Mouse (Mus musculus) forebrain, embryonic 13.5 days (tissue): ENCODE measurements around the gene Tinf2. TPM values are rescaled to one million over a fixed set of nuclear protein-coding genes. Genes with fewer than 3 reads are reported as not detected.

ENCODE experiments used
- ATAC-seq: fragments of 200-750 bp; cut with Nextera tagmentation; 2 replicates; pipeline ENCODE4 v1.8.0; 2017
- H3K27ac ChIP-seq: fragments of 300-500 bp; sonication (generic); 2 replicates; pipeline ENCODE4 v1.5.1; 2015; ENCODE audit warnings: inconsistent platforms, mild to moderate bottlenecking, moderate library complexity
- H3K27me3 ChIP-seq: fragments of 300-500 bp; sonication (generic); 2 replicates; pipeline ENCODE4 v1.6.1; 2015; ENCODE audit warnings: mild to moderate bottlenecking, inconsistent platforms
- H3K36me3 ChIP-seq: fragments of 300-500 bp; sonication (generic); 2 replicates; pipeline ENCODE4 v1.6.1; 2015; ENCODE audit warnings: mild to moderate bottlenecking, inconsistent platforms; ENCODE audit not compliant: poor library complexity, severe bottlenecking
- H3K4me1 ChIP-seq: fragments of 300-500 bp; sonication (generic); 2 replicates; pipeline ENCODE4 v1.6.1; 2015; ENCODE audit warnings: inconsistent platforms
- H3K4me2 ChIP-seq: fragments of 300-500 bp; sonication (generic); 2 replicates; pipeline ENCODE4 v1.6.1; 2015; ENCODE audit warnings: inconsistent platforms, mild to moderate bottlenecking, moderate library complexity
- H3K4me3 ChIP-seq: fragments of 300-500 bp; sonication (generic); 2 replicates; pipeline ENCODE4 v1.5.1; 2015; ENCODE audit warnings: mild to moderate bottlenecking, inconsistent platforms
- H3K9ac ChIP-seq: fragments of 300-500 bp; sonication (generic); 2 replicates; pipeline ENCODE4 v1.6.1; 2015; ENCODE audit warnings: mild to moderate bottlenecking, inconsistent platforms
- H3K9me3 ChIP-seq: fragments of 300-500 bp; sonication (generic); replicated peaks from 2 replicates; pipeline ENCODE4 v1.6.1; 2016; ENCODE audit warnings: inconsistent platforms
- WGBS: fragments of 180-500 bp; shearing (Covaris S2); methylation state at CpG from one replicate; pipeline ENCODE4 v1.1.7; 2015; 5-methylcytosine and 5-hydroxymethylcytosine counted together
- polyA plus RNA-seq: library from polyadenylated mRNA; unstranded; fragments of >200 nt; fragmentation: Nextera tagmentation; extraction: Ambion mirVana; gene quantifications from 2 replicates; pipeline ENCODE4 v1.2.1, GENCODE M21; 2015

Tinf2 gene
- polyA plus RNA-seq, 1 experiment from 2014 or later, result 45.1 TPM

- WGBS, result 84% methylated on average over 10 of the region's 10 CpGs
- H3K9me3 ChIP-seq, result no peaks in the 10 kb centered on the region
- no peaks in the 10 kb centered on the region for H3K4me1 ChIP-seq
- no peaks in the 10 kb centered on the region for H3K36me3 ChIP-seq
- H3K27me3 ChIP-seq, result peaks cover 5% of the 10 kb centered on the region; the same call in 1 of the 2 replicates
- H3K27ac ChIP-seq, result no peak overlapping the region
- no peak overlapping the region for H3K4me3 ChIP-seq
- no peak for ATAC-seq
- H3K9ac ChIP-seq, result no peak overlapping the region
- H3K4me2 ChIP-seq, result no peak overlapping the region
These were observed 7.8 kb upstream of the Tinf2 start for GRCm38 (mm10) chr14:55689433-55689832.

DNA sequence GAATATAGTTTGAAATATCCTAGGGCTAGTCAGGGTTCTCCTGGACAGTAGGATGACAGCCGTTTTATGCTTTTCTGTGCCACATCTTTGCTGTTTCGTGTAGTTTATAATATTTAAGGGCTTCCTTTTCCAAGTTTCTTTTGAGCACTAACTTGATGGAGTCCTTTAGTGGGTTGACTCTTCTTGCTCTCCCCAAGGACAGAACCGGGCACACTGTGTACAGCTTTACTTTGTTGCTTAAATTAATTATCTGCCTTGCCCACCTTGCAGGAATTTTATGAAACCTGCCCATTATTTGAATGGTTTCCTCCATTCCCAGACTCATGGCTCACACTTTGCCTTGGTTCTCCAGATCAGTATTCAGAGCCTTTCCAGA, 486 bp upstream of the Tinf2 start:
- peak overlapping the region; percentile 80; the same call in 1 of the 2 replicates for H3K27ac ChIP-seq
- WGBS, result 17% methylated on average over 3 of the region's 3 CpGs
- peak overlapping the region; percentile 66 for H3K4me3 ChIP-seq
- peaks cover 13% of the 10 kb centered on the region for H3K4me1 ChIP-seq
- ATAC-seq, result no peak
- peak overlapping the region; percentile 89 for H3K4me2 ChIP-seq
- H3K36me3 ChIP-seq, result peaks cover 34% of the 10 kb centered on the region
- peak overlapping the region; percentile 80 for H3K9ac ChIP-seq
- peaks cover 5% of the 10 kb centered on the region; the same call in 1 of the 2 replicates for H3K27me3 ChIP-seq
- H3K9me3 ChIP-seq, result no peaks in the 10 kb centered on the region

GRCm38 (mm10) chr14:55677615-55678014, 4.0 kb downstream of the Tinf2 start:
- peaks cover 53% of the 10 kb centered on the region for H3K36me3 ChIP-seq
- ATAC-seq, result no peak
- WGBS, result 86% methylated on average over 4 of the region's 4 CpGs

GRCm38 (mm10) chr14:55672741-55673060, 8.9 kb downstream of the Tinf2 start:
- H3K4me1 ChIP-seq, result peaks cover 22% of the 10 kb centered on the region

More at GRCm38 (mm10) chr14:55677615-55678014, 4.0 kb downstream of the Tinf2 start:
- no peaks in the 10 kb centered on the region for H3K27me3 ChIP-seq
- H3K9ac ChIP-seq, result no peak overlapping the region
- H3K4me2 ChIP-seq, result no peak overlapping the region
- no peaks in the 10 kb centered on the region for H3K9me3 ChIP-seq
- H3K27ac ChIP-seq, result no peak overlapping the region
- peaks cover 17% of the 10 kb centered on the region for H3K4me1 ChIP-seq
- no peak overlapping the region for H3K4me3 ChIP-seq

DNA sequence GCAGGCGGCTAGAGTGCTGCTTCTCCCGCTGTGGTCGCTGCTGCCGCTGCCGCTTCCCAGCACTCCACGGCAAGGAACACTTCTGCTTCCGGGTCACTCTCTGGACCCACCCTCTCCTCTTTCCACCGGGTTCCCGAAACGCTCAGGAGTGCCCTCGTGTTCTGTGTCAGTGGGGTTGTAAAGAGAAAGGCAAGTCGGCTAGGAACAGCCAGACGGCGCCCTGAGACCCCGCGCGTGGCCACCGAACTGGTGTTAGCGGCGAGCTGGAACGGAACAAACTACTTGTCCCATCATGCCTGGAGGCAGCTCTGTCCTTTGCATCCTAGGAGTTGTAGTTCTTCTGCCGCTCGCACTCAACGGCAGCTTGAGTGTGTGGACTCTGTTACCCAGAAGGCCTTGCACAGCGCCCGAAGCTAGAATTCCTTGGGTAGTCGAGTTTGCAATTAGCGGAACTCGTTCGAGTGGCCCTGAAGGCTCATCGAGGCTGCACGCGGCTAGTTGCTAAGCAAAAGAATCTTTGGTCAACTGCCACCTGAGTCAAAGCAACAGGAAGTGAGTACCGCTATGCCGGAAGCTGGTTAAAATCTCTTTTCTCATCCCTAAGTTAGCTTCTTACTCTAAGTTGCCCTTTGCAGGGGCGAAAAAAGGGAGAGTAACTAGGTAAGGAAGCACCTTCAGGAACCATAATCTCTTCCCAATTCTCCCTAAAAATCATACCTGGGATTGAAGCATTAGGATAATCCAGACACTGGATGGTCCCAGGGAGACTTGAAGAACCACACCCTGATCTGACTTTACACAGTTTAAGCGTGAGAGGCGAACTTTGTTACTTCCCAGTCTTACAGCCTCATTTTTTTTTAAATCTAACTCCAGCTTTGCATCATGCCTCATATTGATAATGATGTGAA, 9.5 kb downstream of the Tinf2 start, which contains the start of the genes Gmpr2 and Nedd8:
Gene Gmpr2 (plus strand): TSS at position 109 of the 908 bp plus-strand sequence.
Gene Nedd8 (minus strand): TSS at position 292 of the 908 bp plus-strand sequence.
- ATAC-seq, result peak; percentile 99

More at GRCm38 (mm10) chr14:55672741-55673060, 8.9 kb downstream of the Tinf2 start:
- Histone ChIP-seq H3K4me3 (peak overlapping the region; percentile 77), H3K4me2 (peak overlapping the region; percentile 96), H3K36me3 (peaks cover 32% of the 10 kb centered on the region), H3K9me3 (no peaks in the 10 kb centered on the region), H3K9ac (peak overlapping the region; percentile 89), H3K27me3 (no peaks in the 10 kb centered on the region), H3K27ac (no peak overlapping the region)
- 83% methylated on average over 7 of the region's 7 CpGs for WGBS
- ATAC-seq, result no peak

DNA sequence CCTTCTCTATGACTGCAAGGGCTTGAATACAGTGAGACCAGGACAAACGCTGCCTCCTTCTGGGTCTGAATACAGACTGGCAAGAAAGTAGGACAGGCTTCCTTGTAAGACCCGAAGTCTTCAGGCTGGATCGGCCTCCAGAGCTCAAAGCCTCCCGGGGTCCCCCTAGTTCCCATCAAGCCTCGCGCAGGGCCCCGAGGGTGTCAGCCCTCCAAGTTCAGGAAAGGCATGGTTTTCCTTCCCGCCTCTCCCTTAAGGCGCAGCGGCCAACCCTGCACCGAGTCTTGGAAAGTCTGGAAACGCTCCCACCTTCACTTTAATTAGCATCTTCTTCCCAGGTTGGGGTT, 10.2 kb downstream of the Tinf2 start:
- Histone ChIP-seq H3K4me2 (peak overlapping the region; percentile 96), H3K27me3 (no peaks in the 10 kb centered on the region), H3K36me3 (peaks cover 25% of the 10 kb centered on the region), H3K4me1 (peaks cover 22% of the 10 kb centered on the region), H3K4me3 (peak overlapping the region; percentile 77), H3K9ac (peak overlapping the region; percentile 89), H3K9me3 (no peaks in the 10 kb centered on the region), H3K27ac (peak overlapping the region; percentile 75)
- 0% methylated on average over 12 of the region's 12 CpGs for WGBS
- ATAC-seq, result peak; percentile 71

More for the DNA sequence above, 9.5 kb downstream of the Tinf2 start, which contains the start of the genes Gmpr2 and Nedd8:
- Histone ChIP-seq H3K36me3 (peaks cover 26% of the 10 kb centered on the region), H3K9me3 (no peaks in the 10 kb centered on the region), H3K4me3 (peak within 1 kb of the TSS; percentile 77), H3K9ac (peak within 1 kb of the TSS; percentile 89), H3K27ac (peak within 1 kb of the TSS; percentile 75), H3K4me1 (peaks cover 22% of the 10 kb centered on the region), H3K27me3 (no peaks in the 10 kb centered on the region), H3K4me2 (peak within 1 kb of the TSS; percentile 96)
- under 1% methylated on average over 38 of the region's 38 CpGs for WGBS

DNA sequence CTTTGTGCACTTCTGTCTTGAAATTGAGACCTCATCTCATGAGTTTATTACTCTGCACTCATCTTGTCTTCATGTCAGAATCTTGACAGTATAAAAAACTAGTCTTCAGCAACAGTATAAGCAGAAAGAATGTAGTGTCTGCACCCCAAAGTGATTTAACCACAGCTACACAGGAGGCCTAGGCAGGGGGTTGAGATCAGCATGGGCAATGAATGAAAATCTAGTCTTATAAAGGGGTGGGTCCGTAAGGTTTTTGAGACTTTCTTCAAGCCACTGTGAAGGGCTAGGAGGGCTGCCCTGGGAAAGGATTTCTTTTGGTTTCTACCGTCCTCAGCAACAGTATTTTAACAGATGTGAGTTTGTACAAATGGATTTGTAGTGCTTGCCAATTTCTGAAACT, 21.0 kb downstream of the Tinf2 start:
- no peaks in the 10 kb centered on the region for H3K9me3 ChIP-seq
- peak overlapping the region; percentile 84; the same call in 1 of the 2 replicates for H3K9ac ChIP-seq
- 35% methylated on average over 2 of the region's 2 CpGs for WGBS
- peak overlapping the region; percentile 68 for H3K4me3 ChIP-seq
- peak; percentile 26 for ATAC-seq
- H3K36me3 ChIP-seq, result peaks cover 37% of the 10 kb centered on the region
- H3K4me2 ChIP-seq, result peak overlapping the region; percentile 66
- H3K27ac ChIP-seq, result 0 out of 2 replicates have a peak overlapping the region, but pooled peaks have one; percentile 67
- peaks cover 14% of the 10 kb centered on the region for H3K4me1 ChIP-seq
- no peaks in the 10 kb centered on the region for H3K27me3 ChIP-seq

DNA sequence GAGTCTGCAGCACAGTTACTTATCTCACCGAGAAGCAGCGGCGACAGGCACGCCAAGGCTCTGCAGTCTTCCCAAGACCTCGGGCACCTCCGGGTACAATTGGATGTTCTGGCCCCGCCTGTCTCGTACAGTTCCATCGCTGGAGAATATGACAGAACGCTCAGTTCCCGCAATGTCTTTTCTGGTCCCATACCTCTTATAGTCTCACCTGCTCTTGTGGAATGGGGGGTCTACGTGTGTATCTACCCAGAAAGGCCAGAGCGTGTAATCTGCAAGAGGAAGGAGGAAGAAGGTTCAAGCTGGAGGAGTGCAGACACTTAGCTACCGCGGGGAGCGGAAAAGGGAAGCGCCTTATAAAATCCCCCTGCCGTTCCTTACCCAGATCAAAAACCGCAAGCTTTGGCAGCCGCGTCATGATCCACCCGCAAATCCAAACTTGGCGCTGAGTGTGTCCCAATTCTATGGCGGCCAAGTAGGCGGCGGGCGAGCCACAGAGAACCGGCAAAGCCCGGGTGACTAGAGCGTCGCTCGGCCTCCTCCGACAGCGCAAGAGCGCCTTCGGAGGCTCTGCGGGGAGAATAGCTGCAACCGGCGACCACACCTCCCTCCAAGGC, 21.6 kb downstream of the Tinf2 start, which contains the start of gene Mdp1:
Gene Mdp1 (minus strand): TSS at position 549 of the 614 bp plus-strand sequence.
- under 1% methylated on average over 39 of the region's 39 CpGs for WGBS
- Histone ChIP-seq H3K4me1 (peaks cover 14% of the 10 kb centered on the region), H3K27me3 (no peaks in the 10 kb centered on the region), H3K9me3 (no peaks in the 10 kb centered on the region), H3K4me2 (peak within 1 kb of the TSS; percentile 66), H3K27ac (peak within 1 kb of the TSS; percentile 67), H3K4me3 (peak within 1 kb of the TSS; percentile 68), H3K9ac (peak within 1 kb of the TSS; percentile 84), H3K36me3 (peaks cover 36% of the 10 kb centered on the region)
- peak; percentile 95 for ATAC-seq

- no peaks in the 10 kb centered on the region for H3K27me3 ChIP-seq
- H3K36me3 ChIP-seq, result peaks cover 27% of the 10 kb centered on the region
- ATAC-seq, result no peak
- no peak overlapping the region for H3K9ac ChIP-seq
- H3K4me1 ChIP-seq, result peaks cover 14% of the 10 kb centered on the region
- H3K4me3 ChIP-seq, result no peak overlapping the region
- no peak overlapping the region for H3K4me2 ChIP-seq
- H3K27ac ChIP-seq, result no peak overlapping the region
- WGBS, result 88% methylated on average over 5 of the region's 5 CpGs
- no peaks in the 10 kb centered on the region for H3K9me3 ChIP-seq
These were observed 23.6 kb downstream of the Tinf2 start for GRCm38 (mm10) chr14:55658011-55658410.

- Histone ChIP-seq H3K4me2 (no peak overlapping the region), H3K27me3 (no peaks in the 10 kb centered on the region), H3K27ac (no peak overlapping the region), H3K9ac (no peak overlapping the region), H3K4me3 (no peak overlapping the region), H3K36me3 (peaks cover 21% of the 10 kb centered on the region), H3K4me1 (peaks cover 14% of the 10 kb centered on the region), H3K9me3 (no peaks in the 10 kb centered on the region)
- 87% methylated on average over 3 of the region's 3 CpGs for WGBS
- ATAC-seq, result no peak
These were observed 24.7 kb downstream of the Tinf2 start for GRCm38 (mm10) chr14:55656935-55657334.

GRCm38 (mm10) chr14:55651528-55651927, 30.1 kb downstream of the Tinf2 start:
- Histone ChIP-seq H3K27ac (no peak overlapping the region), H3K9me3 (no peaks in the 10 kb centered on the region), H3K4me3 (no peak overlapping the region), H3K36me3 (peaks cover 7% of the 10 kb centered on the region; the same call in 1 of the 2 replicates), H3K27me3 (no peaks in the 10 kb centered on the region), H3K9ac (no peak overlapping the region), H3K4me2 (no peak overlapping the region), H3K4me1 (no peaks in the 10 kb centered on the region)
- ATAC-seq, result no peak
- 92% methylated on average over 7 of the region's 7 CpGs for WGBS

- Histone ChIP-seq H3K27me3 (no peaks in the 10 kb centered on the region), H3K9ac (no peak within 1 kb of the TSS), H3K9me3 (no peaks in the 10 kb centered on the region), H3K4me1 (peaks cover 6% of the 10 kb centered on the region), H3K4me2 (no peak within 1 kb of the TSS), H3K27ac (no peak within 1 kb of the TSS), H3K36me3 (peaks cover 14% of the 10 kb centered on the region; the same call in 1 of the 2 replicates), H3K4me3 (no peak within 1 kb of the TSS)
- ATAC-seq, result no peak
- WGBS, result 96% methylated on average over 2 of the region's 2 CpGs
These were observed 31.7 kb downstream of the Tinf2 start, which contains the start of gene Tssk4 for GRCm38 (mm10) chr14:55649884-55650283. Gene Tssk4 (plus strand): TSS chr14:55650184.
